Mouse (Mus musculus) spleen, adult 2 months (tissue): ENCODE measurements around the gene Cldn20.

Experiments
- CTCF ChIP-seq: fragments of 200-500 bp; IDR thresholded peaks from 2 replicates; pipeline ENCODE4 v1.5.1; 2011; ENCODE audit warnings: mild to moderate bottlenecking, inconsistent platforms; ENCODE audit not compliant: insufficient read depth, insufficient read length, insufficient replicate concordance; ENCODE audit errors: extremely low read depth
- POLR2A ChIP-seq: fragments of 200-500 bp; IDR thresholded peaks from 2 replicates; pipeline ENCODE4 v1.6.1; 2011; ENCODE audit warnings: low read depth, low read length, inconsistent platforms

DNA sequence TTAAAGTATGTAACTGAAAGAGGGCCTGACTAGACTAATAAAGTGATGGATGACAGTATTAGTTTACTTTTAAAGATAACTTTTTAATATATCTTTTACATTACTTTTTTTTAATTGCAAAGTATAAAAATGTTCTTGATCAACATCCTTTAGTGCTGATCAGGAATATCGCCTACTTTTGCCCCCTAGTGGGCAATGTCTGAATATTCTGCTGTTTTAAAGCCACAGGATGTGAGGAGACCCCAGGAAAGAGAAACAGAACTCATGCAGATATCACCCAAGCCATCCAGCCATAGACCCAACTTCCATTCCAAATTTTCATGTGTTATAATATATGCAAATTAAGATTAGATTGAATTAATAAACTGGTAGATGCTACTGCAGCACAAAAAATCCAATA lies 1.1 kb downstream of the Cldn20 start:
- TF ChIP-seq CTCF, result no peak
- no peak for TF ChIP-seq POLR2A
